Mouse (Mus musculus) CH12.LX (cell line): ENCODE results near the gene Ppp2ca.

Source experiments
- CTCF ChIP-seq, 2 experiments: IDR thresholded peaks in 1 of 2; conservative IDR thresholded peaks in 1 of 2; 2 replicates each; pipeline ENCODE4 v1.5.1; 2011 to 2012; ENCODE audit warnings: low read depth in 2 of 2, low read length in 2 of 2, improper control_type of control experiment in 1 of 2, inconsistent platforms in 1 of 2, mild to moderate bottlenecking in 1 of 2, moderate library complexity in 1 of 2
- EP300 ChIP-seq: IDR thresholded peaks from 2 replicates; pipeline ENCODE4 v1.6.1; 2011; ENCODE audit warnings: low read length, improper control_type of control experiment
- MAZ ChIP-seq: IDR thresholded peaks from 2 replicates; pipeline ENCODE4 v1.6.1; 2012; ENCODE audit warnings: low read depth, mild to moderate bottlenecking, inconsistent platforms, low read length, improper control_type of control experiment, moderate library complexity
- POLR2A ChIP-seq: IDR thresholded peaks from 2 replicates; pipeline ENCODE4 v1.6.1; 2011; ENCODE audit warnings: low read depth, mild to moderate bottlenecking, improper control_type of control experiment, low read length
- POLR2AphosphoS2 ChIP-seq: IDR thresholded peaks from 2 replicates; pipeline ENCODE4 v1.6.1; 2011; ENCODE audit warnings: low read depth, low read length, improper control_type of control experiment
- ZC3H11A ChIP-seq: IDR thresholded peaks from 2 replicates; pipeline ENCODE4 v1.6.1; 2012; ENCODE audit warnings: low read depth, mild to moderate bottlenecking, inconsistent platforms, low read length, improper control_type of control experiment

GRCm38 (mm10) chr11:52098398-52098946, at the start of gene Ppp2ca:
- TF ChIP-seq CTCF (conservative IDR thresholded peaks at IDR 0.05 in 1 of 2, IDR thresholded peaks at IDR 0.05 in 1 of 2; ENCODE audit: low read depth in 2 of 2, low read length in 2 of 2) (no peak), POLR2AphosphoS2 (peak; percentile 68; the same call in 1 of the 2 replicates), EP300 (no peak), MAZ (peak; percentile 97), POLR2A (peak; percentile 85), ZC3H11A (no peak)
